Mouse (Mus musculus) myocyte (in vitro differentiated cells): Measurements from ENCODE around the gene Klhl36.

Experiments used
- E2F4 ChIP-seq: IDR thresholded peaks from one replicate; pipeline ENCODE4 v1.6.1; 2011; ENCODE audit warnings: mild to moderate bottlenecking, control low read depth, moderate library complexity; ENCODE audit not compliant: insufficient read depth
- MAX ChIP-seq: IDR thresholded peaks from one replicate; pipeline ENCODE4 v1.6.1; 2011; ENCODE audit warnings: low read depth, mild to moderate bottlenecking, control low read depth
- MYOD1 ChIP-seq, 3 experiments: IDR thresholded peaks; one replicate each; pipeline ENCODE4 v1.6.1; 2011; ENCODE audit warnings: control low read depth in 2 of 3, low read depth in 2 of 3, mild to moderate bottlenecking in 2 of 3, moderate library complexity in 1 of 3; ENCODE audit not compliant: insufficient read length in 2 of 3, control insufficient read depth in 1 of 3
- POLR2A ChIP-seq: IDR thresholded peaks from one replicate; pipeline ENCODE4 v1.6.1; 2011; ENCODE audit warnings: low read depth, mild to moderate bottlenecking, control low read depth, moderate library complexity; ENCODE audit not compliant: insufficient read length
- POLR2AphosphoS2 ChIP-seq: IDR thresholded peaks from one replicate; pipeline ENCODE4 v1.6.1; 2011; ENCODE audit warnings: low read depth, control low read depth; ENCODE audit not compliant: insufficient read length
- REST ChIP-seq: IDR thresholded peaks from one replicate; pipeline ENCODE4 v1.6.1; 2011; ENCODE audit warnings: mild to moderate bottlenecking, control low read depth, moderate library complexity; ENCODE audit not compliant: insufficient read depth, insufficient read length
- TCF12 ChIP-seq: IDR thresholded peaks from one replicate; pipeline ENCODE4 v1.6.1; 2011; ENCODE audit warnings: mild to moderate bottlenecking, control low read depth; ENCODE audit not compliant: poor library complexity, insufficient read depth, severe bottlenecking
- TCF3 ChIP-seq: IDR thresholded peaks from one replicate; pipeline ENCODE4 v1.6.1; 2011; ENCODE audit warnings: low read depth, control low read depth; ENCODE audit not compliant: insufficient read length

GRCm38 (mm10) chr8:119837553-119838071 is 24.5 kb upstream of the Klhl36 start:
- TF ChIP-seq POLR2A (no peak), POLR2AphosphoS2 (no peak), E2F4 (no peak), REST (no peak), MYOD1 (IDR thresholded peaks at IDR 0.05; ENCODE audit: control insufficient read depth in 1 of 3, insufficient read length in 2 of 3, low read depth in 2 of 3) (no peak), MAX (no peak), TCF12 (no peak), TCF3 (no peak)
